ENCODE assay signal across 12 mouse cellular contexts in the genomic region with DNA sequence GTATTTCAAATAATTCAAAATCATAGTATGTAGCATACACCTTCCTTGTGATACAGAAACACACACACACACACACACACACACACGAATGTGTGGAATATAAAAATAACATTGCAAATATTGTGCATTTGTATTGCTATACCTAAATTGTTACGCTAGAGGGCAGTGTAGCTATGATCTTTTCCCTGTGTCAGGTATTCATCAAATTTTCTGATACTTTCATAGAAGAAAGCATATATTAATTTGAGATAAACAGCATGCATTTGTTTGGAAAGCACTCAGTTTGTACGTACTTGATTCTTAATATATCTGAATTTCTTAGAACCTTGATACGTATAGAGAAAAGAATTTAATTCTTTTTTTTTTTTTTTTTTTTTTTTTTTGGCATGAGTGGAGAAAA.
A peak's percentile ranks its signal among the peaks of the same experiment; 100 is the strongest.
DNase-seq lines count a peak whose midpoint lies in the region; ATAC-seq and TF ChIP-seq lines count a peak whose summit lies in the region.
"Had no signal": no experiment of that assay in that cellular context is flagged by ENCODE, and none has a peak within 500 bp of the region (broad histone marks: within the 10 kb centered on the region; RNA-seq: fewer than 3 reads in every experiment).

No protein-coding gene starts in this region.

- no peak overlapping the region for H3K9ac ChIP-seq in heart, embryonic 11.5 days (ENCODE audit: low read depth, low read length)
- H3K9ac ChIP-seq in lung, postnatal 0 days (replicated peaks; ENCODE audit: low read depth), result no peak overlapping the region
- H3K9ac ChIP-seq: limb, embryonic 13.5 days had no signal

- no peak overlapping the region for H3K27ac ChIP-seq in heart, embryonic 11.5 days (ENCODE audit: low read depth, low read length)
- H3K27ac ChIP-seq in lung, postnatal 0 days (ENCODE audit: low read length), result no peak overlapping the region
- no peak overlapping the region for H3K27ac ChIP-seq in heart, embryonic 10.5 days
- H3K27ac ChIP-seq: limb, embryonic 13.5 days had no signal

- no peak for TF ChIP-seq EP300 in lung, postnatal 0 days (IDR thresholded peaks at IDR 0.05)

- H3K27me3 ChIP-seq in heart, embryonic 11.5 days (ENCODE audit: control insufficient read depth, insufficient read depth, low read length), result no peaks in the 10 kb centered on the region
- no peaks in the 10 kb centered on the region for H3K27me3 ChIP-seq in lung, postnatal 0 days (replicated peaks; ENCODE audit: insufficient read depth, low read length)
- H3K27me3 ChIP-seq in heart, embryonic 10.5 days (ENCODE audit: insufficient read depth, poor library complexity, severe bottlenecking), result no peaks in the 10 kb centered on the region
- H3K27me3 ChIP-seq: limb, embryonic 13.5 days had no signal

- DNase-seq in heart, postnatal 10 days, result peak; percentile 6 to 41
- DNase-seq in lung, postnatal 0 days (ENCODE audit: low spot score), result peak; percentile 11
- DNase-seq in lung, postnatal 4 days, result no peak
- DNase-seq in brain, embryonic 14.5 days (ENCODE audit: low read depth), result peak; percentile 65
- peak; percentile 46 for DNase-seq in retina, postnatal 1 day
- no peak for DNase-seq in yolk sac, embryonic 10.5 days (ENCODE audit: low spot score)
- no peak for DNase-seq in heart, embryonic 10.5 days (ENCODE audit: low spot score)

- no peaks in the 10 kb centered on the region for H3K36me3 ChIP-seq in heart, embryonic 11.5 days (ENCODE audit: control insufficient read depth, insufficient read depth, low read length)
- H3K36me3 ChIP-seq in lung, postnatal 0 days (ENCODE audit: insufficient read depth, low read length), result no peaks in the 10 kb centered on the region
- no peaks in the 10 kb centered on the region for H3K36me3 ChIP-seq in heart, embryonic 10.5 days
- H3K36me3 ChIP-seq: limb, embryonic 13.5 days had no signal

- no peak for ATAC-seq in heart, embryonic 11.5 days (replicated peaks; ENCODE audit: insufficient number of reproducible peaks, low FRiP score, low TSS enrichment)
- ATAC-seq in lung, postnatal 0 days, result no peak
- ATAC-seq: hindbrain, embryonic 16.5 days had no signal

- TF ChIP-seq CTCF in lung, postnatal 0 days (IDR thresholded peaks at IDR 0.05), result peak; percentile 65
- no peak for TF ChIP-seq CTCF in brain, embryonic 14.5 days (IDR thresholded peaks at IDR 0.05; ENCODE audit: borderline replicate concordance, extremely low read depth, insufficient read depth, insufficient read length)

- no peaks in the 10 kb centered on the region for H3K4me1 ChIP-seq in heart, embryonic 11.5 days (ENCODE audit: control insufficient read depth, insufficient read depth, low read length)
- no peaks in the 10 kb centered on the region for H3K4me1 ChIP-seq in lung, postnatal 0 days (ENCODE audit: insufficient read depth, low read depth, low read length)
- no peaks in the 10 kb centered on the region for H3K4me1 ChIP-seq in heart, embryonic 10.5 days
- H3K4me1 ChIP-seq: limb, embryonic 13.5 days had no signal

- no peak for TF ChIP-seq POLR2A in brain, embryonic 14.5 days (IDR thresholded peaks at IDR 0.05; ENCODE audit: borderline replicate concordance, extremely low read depth, insufficient read depth, insufficient read length, poor library complexity, severe bottlenecking)

- WGBS in heart, embryonic 11.5 days (ENCODE audit: insufficient replicate concordance), result 34% methylated on average over 4 of the region's 4 CpGs
- WGBS in lung, postnatal 0 days, result 20% methylated on average over 4 of the region's 4 CpGs
- WGBS in heart, embryonic 10.5 days, result 33% methylated on average over 4 of the region's 4 CpGs

- H3K9me3 ChIP-seq in heart, embryonic 11.5 days (replicated peaks; ENCODE audit: control insufficient read depth, low read length), result no peaks in the 10 kb centered on the region
- no peaks in the 10 kb centered on the region for H3K9me3 ChIP-seq in lung, postnatal 0 days (ENCODE audit: low read length)
- H3K9me3 ChIP-seq in heart, embryonic 10.5 days, result no peaks in the 10 kb centered on the region
- H3K9me3 ChIP-seq: limb, embryonic 13.5 days had no signal

- H3K4me3 ChIP-seq in heart, embryonic 11.5 days (ENCODE audit: low read depth, low read length), result no peak overlapping the region
- no peak overlapping the region for H3K4me3 ChIP-seq in lung, postnatal 0 days (ENCODE audit: low read depth, low read length)
- no peak overlapping the region for H3K4me3 ChIP-seq in heart, embryonic 10.5 days
- H3K4me3 ChIP-seq: erythroblast, embryonic 14.5 days; limb, embryonic 13.5 days; myocyte had no signal

- H3K4me2 ChIP-seq in heart, embryonic 11.5 days, result no peak overlapping the region
- H3K4me2 ChIP-seq in lung, postnatal 0 days (replicated peaks; ENCODE audit: low read depth, low read length), result no peak overlapping the region
- H3K4me2 ChIP-seq: limb, embryonic 13.5 days had no signal

- intact Hi-C loops in heart, postnatal 10 days (cut with DNase I), result no loop called here

Comparison
In these comparisons a context has a peak if more than half of its experiments do, and no peak if none do; other contexts are left out.
1. DNase-seq: peak in heart, postnatal 10 days (2 of 2), lung, postnatal 0 days (single experiment), brain, embryonic 14.5 days (single experiment) and retina, postnatal 1 day (single experiment); none in lung, postnatal 4 days (0 of 2), yolk sac, embryonic 10.5 days (single experiment) and heart, embryonic 10.5 days (single experiment).